9 mouse cellular contexts compared by ENCODE assay signal in the genomic region with DNA sequence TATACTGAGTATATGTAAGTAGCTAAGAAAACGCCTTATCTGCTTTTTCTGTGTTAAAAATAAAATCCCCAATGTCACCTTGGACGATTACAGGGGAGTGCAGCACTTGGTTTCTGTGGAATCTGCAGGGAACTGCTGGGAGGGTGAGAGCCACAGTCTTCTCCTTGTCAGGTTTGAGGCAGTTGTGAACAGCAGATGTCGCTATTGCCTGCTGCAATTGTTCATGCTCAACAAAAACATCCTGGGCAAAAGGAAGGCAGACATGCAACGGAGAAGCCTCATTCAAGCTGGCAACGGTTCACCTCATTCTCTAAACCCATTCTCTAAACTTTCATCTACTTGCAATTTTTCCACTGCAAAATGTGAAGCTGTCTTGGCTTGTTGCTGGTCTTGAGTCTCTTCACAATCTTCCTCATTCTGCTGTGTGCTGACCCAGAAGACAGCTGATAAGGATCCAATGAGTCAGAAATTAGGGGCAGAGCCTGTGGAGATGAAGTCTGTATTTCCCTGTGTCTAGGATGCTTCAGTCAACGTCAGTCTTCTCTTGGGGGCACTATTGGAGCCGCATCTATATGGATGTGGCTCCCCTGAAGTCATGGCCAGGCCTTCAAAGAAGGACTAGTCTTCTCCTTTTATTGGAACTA.
DNase-seq lines count a peak whose midpoint lies in the region; ATAC-seq lines count a peak whose summit lies in the region.
"Had no signal": no experiment of that assay in that cellular context is flagged by ENCODE, and none has a peak within 500 bp of the region (broad histone marks: within the 10 kb centered on the region; RNA-seq: fewer than 3 reads in every experiment).

No protein-coding gene starts in this region.

- no peak overlapping the region for H3K27ac ChIP-seq in hindbrain, embryonic 13.5 days
- H3K27ac ChIP-seq: limb, embryonic 12.5 days had no signal

- H3K36me3 ChIP-seq in hindbrain, embryonic 13.5 days: no peaks in the 10 kb centered on the region
- H3K36me3 ChIP-seq: limb, embryonic 12.5 days had no signal

- no peak overlapping the region for H3K4me3 ChIP-seq in hindbrain, embryonic 13.5 days
- H3K4me3 ChIP-seq: limb, embryonic 12.5 days had no signal

- DNase-seq in Muller cell, postnatal 12 days (ENCODE audit: inconsistent ontology term): peak; percentile 57
- peak; percentile 18 for DNase-seq in cerebellum, adult 11-12 months
- peak; percentile 77 for DNase-seq in forelimb bud, embryonic 11.5 days (ENCODE audit: low read depth, low spot score)
- DNase-seq in layer of hippocampus, adult 9-10 months (ENCODE audit: low spot score): peak; percentile 86
- peak; percentile 80 for DNase-seq in lung, postnatal 25 days (ENCODE audit: low spot score)
- DNase-seq in retina, postnatal 7 days (ENCODE audit: low read depth, low spot score): peak; percentile 69
- DNase-seq in thymus, postnatal 4 days: peak; percentile 83

- no peak overlapping the region for H3K4me2 ChIP-seq in hindbrain, embryonic 13.5 days
- H3K4me2 ChIP-seq: limb, embryonic 12.5 days had no signal

- ATAC-seq in hindbrain, embryonic 13.5 days (ENCODE audit: low FRiP score): peak; percentile 74

- no peak overlapping the region for H3K9ac ChIP-seq in hindbrain, embryonic 13.5 days
- H3K9ac ChIP-seq: limb, embryonic 12.5 days had no signal

- WGBS in hindbrain, embryonic 13.5 days: 6% methylated on average over 7 of the region's 7 CpGs

- peaks cover 3% of the 10 kb centered on the region; the same call in 1 of the 2 replicates for H3K27me3 ChIP-seq in hindbrain, embryonic 13.5 days

- H3K4me1 ChIP-seq in hindbrain, embryonic 13.5 days (replicated peaks): peaks cover 5% of the 10 kb centered on the region; the same call in 1 of the 2 replicates
- H3K4me1 ChIP-seq: limb, embryonic 12.5 days had no signal

- no peaks in the 10 kb centered on the region for H3K9me3 ChIP-seq in hindbrain, embryonic 13.5 days
- H3K9me3 ChIP-seq: limb, embryonic 12.5 days had no signal

Comparison
In these comparisons a context has a peak if more than half of its experiments do, and no peak if none do; other contexts are left out.
1. DNase-seq: peak in every context shown above with its lines; median percentile 86 in layer of hippocampus, adult 9-10 months; 83 in thymus, postnatal 4 days; 80 in lung, postnatal 25 days; 77 in forelimb bud, embryonic 11.5 days; 69 in retina, postnatal 7 days; 57 in Muller cell, postnatal 12 days; 18 in cerebellum, adult 11-12 months.